8 mouse cellular contexts compared by ENCODE assay signal in genomic region chr4:58079631-58080030, GRCm38 (mm10).
DNase-seq lines count a peak whose midpoint lies in the region; ATAC-seq lines count a peak whose summit lies in the region.

No protein-coding gene starts in this region.

- WGBS in kidney, embryonic 14.5 days: 32% methylated on average over 10 of the region's 10 CpGs
- 28% methylated on average over 10 of the region's 10 CpGs for WGBS in embryonic facial prominence, embryonic 10.5 days

- H3K9ac ChIP-seq in kidney, embryonic 14.5 days (ENCODE audit: low read depth, low read length): no peak overlapping the region

- H3K36me3 ChIP-seq in kidney, embryonic 14.5 days (ENCODE audit: control insufficient read depth, insufficient read depth, low read length): no peaks in the 10 kb centered on the region; the same call in 1 of the 2 replicates
- no peaks in the 10 kb centered on the region for H3K36me3 ChIP-seq in embryonic facial prominence, embryonic 10.5 days (replicated peaks)
- H3K36me3 ChIP-seq in splenic B cell, adult 2 months (ENCODE audit: control insufficient read depth, insufficient read depth, low read length, poor library complexity, severe bottlenecking): no peaks in the 10 kb centered on the region

- no peak overlapping the region for H3K27ac ChIP-seq in kidney, embryonic 14.5 days (ENCODE audit: low read depth, low read length)
- no peak overlapping the region for H3K27ac ChIP-seq in embryonic facial prominence, embryonic 10.5 days (replicated peaks)

- no peak for ATAC-seq in kidney, embryonic 14.5 days (ENCODE audit: low FRiP score, low TSS enrichment)
- ATAC-seq in megakaryocyte progenitor cell, adult 5-6 weeks (replicated peaks; ENCODE audit: poor library complexity): peak; percentile 78

- no peak overlapping the region for H3K4me3 ChIP-seq in kidney, embryonic 14.5 days (ENCODE audit: low read length)
- H3K4me3 ChIP-seq in embryonic facial prominence, embryonic 10.5 days: peak overlapping the region; percentile 33; the same call in 1 of the 2 replicates

- H3K9me3 ChIP-seq in kidney, embryonic 14.5 days (ENCODE audit: control insufficient read depth, low read length): no peaks in the 10 kb centered on the region
- no peaks in the 10 kb centered on the region for H3K9me3 ChIP-seq in embryonic facial prominence, embryonic 10.5 days

- H3K4me2 ChIP-seq in kidney, embryonic 14.5 days (replicated peaks; ENCODE audit: low read depth, low read length): no peak overlapping the region

- DNase-seq in kidney, adult 11 months: peak; percentile 11
- peak; percentile 68 for DNase-seq in adrenal gland, postnatal 10 days
- DNase-seq in embryonic facial prominence, embryonic 10.5 days (ENCODE audit: low spot score): peak; percentile 47
- DNase-seq in heart, postnatal 4 days: peak; percentile 51
- DNase-seq in layer of hippocampus, adult 9-10 months (ENCODE audit: low spot score): peak; percentile 21
- peak; percentile 65 for DNase-seq in splenic B cell, adult 2 months (ENCODE audit: low read depth, low spot score)

- no peaks in the 10 kb centered on the region for H3K4me1 ChIP-seq in kidney, embryonic 14.5 days (ENCODE audit: control insufficient read depth, insufficient read depth, low read length)
- H3K4me1 ChIP-seq in embryonic facial prominence, embryonic 10.5 days: no peaks in the 10 kb centered on the region

- no peaks in the 10 kb centered on the region for H3K27me3 ChIP-seq in kidney, embryonic 14.5 days (ENCODE audit: control insufficient read depth, insufficient read depth, low read length)
- no peaks in the 10 kb centered on the region for H3K27me3 ChIP-seq in embryonic facial prominence, embryonic 10.5 days (replicated peaks; ENCODE audit: low read depth, poor library complexity, severe bottlenecking)
- no peaks in the 10 kb centered on the region for H3K27me3 ChIP-seq in splenic B cell, adult 2 months (ENCODE audit: control insufficient read depth, insufficient read depth, low read length, poor library complexity, severe bottlenecking)

Comparison
In these comparisons a context has a peak if more than half of its experiments do, and no peak if none do; other contexts are left out.
1. DNase-seq: peak in every context shown above with its lines; median percentile 68 in adrenal gland, postnatal 10 days; 65 in splenic B cell, adult 2 months; 51 in heart, postnatal 4 days; 47 in embryonic facial prominence, embryonic 10.5 days; 21 in layer of hippocampus, adult 9-10 months; 11 in kidney, adult 11 months.